Mouse (Mus musculus) forebrain, embryonic 14.5 days (tissue): Measurements from ENCODE around the gene Clnk. TPM values are rescaled to one million over a fixed set of nuclear protein-coding genes. Genes with fewer than 3 reads are reported as not detected.

Experiments
- ATAC-seq: fragments of 200-750 bp; cut with Nextera tagmentation; 2 replicates; pipeline ENCODE4 v1.8.0; 2017; ENCODE audit warnings: mild to moderate bottlenecking, moderate library complexity
- DNase-seq: peaks from one replicate; pipeline ENCODE4 v3.0.0-alpha.2; 2015; ENCODE audit warnings: low spot score
- H3K27ac ChIP-seq: fragments of 300-500 bp; sonication (generic); 2 replicates; pipeline ENCODE4 v1.5.1; 2014; ENCODE audit warnings: low read depth, mild to moderate bottlenecking, control low read depth, low read length, moderate library complexity
- H3K27me3 ChIP-seq: fragments of 300-500 bp; sonication (generic); replicated peaks from 2 replicates; pipeline ENCODE4 v1.6.1; 2014; ENCODE audit warnings: low read length, control low read depth, mixed read lengths; ENCODE audit not compliant: control insufficient read depth, insufficient read depth
- H3K36me3 ChIP-seq: fragments of 300-500 bp; sonication (generic); 2 replicates; pipeline ENCODE4 v1.6.1; 2014; ENCODE audit warnings: low read length, control low read depth; ENCODE audit not compliant: control insufficient read depth, insufficient read depth
- H3K4me1 ChIP-seq: fragments of 300-500 bp; sonication (generic); 2 replicates; pipeline ENCODE4 v1.6.1; 2014; ENCODE audit warnings: antibody characterized with exemption, low read length, control low read depth; ENCODE audit not compliant: control insufficient read depth, insufficient read depth
- H3K4me2 ChIP-seq: fragments of 300-500 bp; sonication (generic); 2 replicates; pipeline ENCODE4 v1.6.1; 2014; ENCODE audit warnings: mild to moderate bottlenecking, control low read depth, low read length
- H3K4me3 ChIP-seq: fragments of 300-500 bp; sonication (generic); 2 replicates; pipeline ENCODE4 v1.5.1; 2014; ENCODE audit warnings: low read depth, low read length, control low read depth
- H3K9ac ChIP-seq: fragments of 300-500 bp; sonication (generic); 2 replicates; pipeline ENCODE4 v1.6.1; 2014; ENCODE audit warnings: mild to moderate bottlenecking, low read length, control low read depth, moderate library complexity
- H3K9me3 ChIP-seq: fragments of 300-500 bp; sonication (generic); replicated peaks from 2 replicates; pipeline ENCODE4 v1.6.1; 2016; ENCODE audit warnings: low read length, control low read depth, mixed read lengths; ENCODE audit not compliant: control insufficient read depth
- WGBS: fragments of 180-500 bp; shearing (Covaris S2); extraction: QIAGEN DNeasy Blood & Tissue Kit; methylation state at CpG from one replicate; pipeline ENCODE4 v1.1.7; 2014; 5-methylcytosine and 5-hydroxymethylcytosine counted together
- polyA plus RNA-seq: library from polyadenylated mRNA; unstranded; fragments of >200 nt; fragmentation: Nextera tagmentation; extraction: Ambion mirVana; gene quantifications from 2 replicates; pipeline ENCODE4 v1.2.1, GENCODE M21; 2014

The Clnk gene
- polyA plus RNA-seq, 1 experiment from 2014 or later = 0.17 TPM

- H3K4me2 ChIP-seq = no peak overlapping the region
- no peaks in the 10 kb centered on the region for H3K36me3 ChIP-seq
- H3K27ac ChIP-seq = no peak overlapping the region
- no peak for DNase-seq
- no peak for ATAC-seq
- no peak overlapping the region for H3K4me3 ChIP-seq
- WGBS = 12% methylated on average over 4 of the region's 4 CpGs
- H3K27me3 ChIP-seq = no peaks in the 10 kb centered on the region
- H3K9me3 ChIP-seq = no peaks in the 10 kb centered on the region
- H3K9ac ChIP-seq = no peak overlapping the region
- H3K4me1 ChIP-seq = no peaks in the 10 kb centered on the region
Measured at GRCm38 (mm10) chr5:38752749-38753148, 123.9 kb downstream of the Clnk start.

- H3K27ac ChIP-seq = no peak overlapping the region
- no peaks in the 10 kb centered on the region for H3K4me1 ChIP-seq
- H3K4me2 ChIP-seq = no peak overlapping the region
- ATAC-seq (no peak), DNase-seq (no peak)
- no peak overlapping the region for H3K9ac ChIP-seq
- 78% methylated on average over 11 of the region's 11 CpGs for WGBS
- H3K9me3 ChIP-seq = no peaks in the 10 kb centered on the region
- H3K36me3 ChIP-seq = no peaks in the 10 kb centered on the region
- no peak overlapping the region for H3K4me3 ChIP-seq
- H3K27me3 ChIP-seq = no peaks in the 10 kb centered on the region
Measured at GRCm38 (mm10) chr5:38708940-38709581, 167.6 kb downstream of the Clnk start.

GRCm38 (mm10) chr5:38707364-38708075, 169.1 kb downstream of the Clnk start:
- H3K27ac ChIP-seq = no peak overlapping the region
- H3K9ac ChIP-seq = no peak overlapping the region
- ATAC-seq = peak; percentile 75; the same call in 1 of the 2 replicates
- H3K9me3 ChIP-seq = no peaks in the 10 kb centered on the region
- WGBS = 75% methylated on average over 7 of the region's 7 CpGs
- DNase-seq = peak; percentile 42
- no peaks in the 10 kb centered on the region for H3K4me1 ChIP-seq
- no peaks in the 10 kb centered on the region for H3K36me3 ChIP-seq
- H3K4me2 ChIP-seq = no peak overlapping the region
- H3K27me3 ChIP-seq = no peaks in the 10 kb centered on the region
- H3K4me3 ChIP-seq = no peak overlapping the region

- Histone ChIP-seq H3K27me3 (no peaks in the 10 kb centered on the region), H3K36me3 (no peaks in the 10 kb centered on the region), H3K4me3 (no peak overlapping the region), H3K4me1 (no peaks in the 10 kb centered on the region), H3K27ac (no peak overlapping the region), H3K4me2 (no peak overlapping the region), H3K9me3 (no peaks in the 10 kb centered on the region), H3K9ac (no peak overlapping the region)
- DNase-seq = no peak
- ATAC-seq = no peak
- WGBS = 92% methylated on average over 6 of the region's 6 CpGs
Measured at GRCm38 (mm10) chr5:38702941-38703340, 173.7 kb downstream of the Clnk start.

GRCm38 (mm10) chr5:38702091-38702490, 174.5 kb downstream of the Clnk start:
- WGBS = 69% methylated on average over 2 of the region's 2 CpGs
- no peaks in the 10 kb centered on the region for H3K9me3 ChIP-seq
- no peak for ATAC-seq

GRCm38 (mm10) chr5:38698466-38698865, 178.1 kb downstream of the Clnk start:
- Histone ChIP-seq H3K27ac (no peak overlapping the region), H3K4me1 (no peaks in the 10 kb centered on the region), H3K4me3 (no peak overlapping the region), H3K27me3 (no peaks in the 10 kb centered on the region), H3K4me2 (no peak overlapping the region), H3K9me3 (no peaks in the 10 kb centered on the region), H3K36me3 (no peaks in the 10 kb centered on the region), H3K9ac (no peak overlapping the region)
- no peak for DNase-seq
- no peak for ATAC-seq
- WGBS = 72% methylated on average over 5 of the region's 5 CpGs

More at GRCm38 (mm10) chr5:38702091-38702490, 174.5 kb downstream of the Clnk start:
- Histone ChIP-seq H3K4me3 (no peak overlapping the region), H3K27ac (no peak overlapping the region), H3K27me3 (no peaks in the 10 kb centered on the region), H3K9ac (no peak overlapping the region), H3K4me1 (no peaks in the 10 kb centered on the region), H3K4me2 (no peak overlapping the region), H3K36me3 (no peaks in the 10 kb centered on the region)
- no peak for DNase-seq

- H3K27me3 ChIP-seq = no peaks in the 10 kb centered on the region
- ATAC-seq (no peak), DNase-seq (no peak)
- H3K4me3 ChIP-seq = no peak overlapping the region
- no peaks in the 10 kb centered on the region for H3K36me3 ChIP-seq
- no peaks in the 10 kb centered on the region for H3K4me1 ChIP-seq
- no peak overlapping the region for H3K27ac ChIP-seq
- no peak overlapping the region for H3K9ac ChIP-seq
- H3K9me3 ChIP-seq = no peaks in the 10 kb centered on the region
- WGBS = 9% methylated on average over 3 of the region's 3 CpGs
- H3K4me2 ChIP-seq = no peak overlapping the region
Measured at GRCm38 (mm10) chr5:38698046-38698445, 178.6 kb downstream of the Clnk start.

- Histone ChIP-seq H3K9ac (no peak overlapping the region), H3K4me2 (no peak overlapping the region), H3K4me1 (no peaks in the 10 kb centered on the region), H3K4me3 (no peak overlapping the region), H3K27ac (no peak overlapping the region), H3K36me3 (no peaks in the 10 kb centered on the region), H3K27me3 (no peaks in the 10 kb centered on the region), H3K9me3 (no peaks in the 10 kb centered on the region)
- WGBS = 73% methylated on average over 8 of the region's 8 CpGs
- no peak for ATAC-seq
- no peak for DNase-seq
Measured at GRCm38 (mm10) chr5:38696616-38697375, 179.8 kb downstream of the Clnk start.

- ATAC-seq (no peak), DNase-seq (no peak)
- 95% methylated on average over 6 of the region's 6 CpGs for WGBS
Measured at GRCm38 (mm10) chr5:38692859-38693258, 183.8 kb downstream of the Clnk start.

More at GRCm38 (mm10) chr5:38692859-38693258, 183.8 kb downstream of the Clnk start:
- no peaks in the 10 kb centered on the region for H3K36me3 ChIP-seq
- H3K4me3 ChIP-seq = no peak overlapping the region
- no peak overlapping the region for H3K27ac ChIP-seq
- no peak overlapping the region for H3K4me2 ChIP-seq
- no peaks in the 10 kb centered on the region for H3K27me3 ChIP-seq
- H3K9me3 ChIP-seq = no peaks in the 10 kb centered on the region
- no peaks in the 10 kb centered on the region for H3K4me1 ChIP-seq
- no peak overlapping the region for H3K9ac ChIP-seq
